Mouse (Mus musculus) MEL (cell line): ENCODE measurements at regions not wholly inside any gene's neighbourhood (a gene's known extent, or its start where the extent isn't known, plus 50 kb on each side); places are given as distances from the start of the nearest gene placed in this dataset.

ENCODE experiments used
- CHD2 ChIP-seq: IDR thresholded peaks from 2 replicates; pipeline ENCODE4 v1.6.1; 2011; ENCODE audit warnings: low read length, improper control_type of control experiment
- CTCF ChIP-seq, 3 experiments: IDR thresholded peaks in 2 of 3; conservative IDR thresholded peaks in 1 of 3; 2 replicates each; pipeline ENCODE4 v1.5.1; 2011 to 2012; ENCODE audit warnings: low read length in 3 of 3, low read depth in 2 of 3, mild to moderate bottlenecking in 2 of 3, improper control_type of control experiment in 1 of 3, inconsistent platforms in 1 of 3, mixed read lengths in 1 of 3, moderate library complexity in 1 of 3; ENCODE audit not compliant: control insufficient read depth in 1 of 3, insufficient read depth in 1 of 3, poor library complexity in 1 of 3, severe bottlenecking in 1 of 3
- EP300 ChIP-seq, 2 experiments: IDR thresholded peaks; 2 replicates each; pipeline ENCODE4 v1.6.1; 2011; ENCODE audit warnings: improper control_type of control experiment in 2 of 2, low read length in 2 of 2, low read depth in 1 of 2, mild to moderate bottlenecking in 1 of 2
- GABPA ChIP-seq: IDR thresholded peaks from 2 replicates; pipeline ENCODE4 v1.6.1; 2012; ENCODE audit warnings: low read depth, mild to moderate bottlenecking, inconsistent platforms, low read length, improper control_type of control experiment, moderate library complexity
- HCFC1 ChIP-seq: IDR thresholded peaks from 2 replicates; pipeline ENCODE4 v1.6.1; 2012; ENCODE audit warnings: low read depth, mild to moderate bottlenecking, inconsistent platforms, low read length, improper control_type of control experiment, moderate library complexity
- TCF12 ChIP-seq: IDR thresholded peaks from 2 replicates; pipeline ENCODE4 v1.6.1; 2014; ENCODE audit warnings: low read depth, mild to moderate bottlenecking, inconsistent platforms, low read length, improper control_type of control experiment, moderate library complexity
- USF1 ChIP-seq: IDR thresholded peaks from 2 replicates; pipeline ENCODE4 v1.6.1; 2014; ENCODE audit warnings: low read depth, mild to moderate bottlenecking, inconsistent platforms, low read length, improper control_type of control experiment, moderate library complexity
- ZC3H11A ChIP-seq: IDR thresholded peaks from 2 replicates; pipeline ENCODE4 v1.6.1; 2012; ENCODE audit warnings: low read depth, mild to moderate bottlenecking, inconsistent platforms, low read length, improper control_type of control experiment

- no peak for TF ChIP-seq ZC3H11A
- no peak for TF ChIP-seq HCFC1
- TF ChIP-seq TCF12, result no peak
- TF ChIP-seq USF1, result no peak
- TF ChIP-seq EP300 (IDR thresholded peaks at IDR 0.05; ENCODE audit: low read depth in 1 of 2, low read length in 2 of 2), result no peak
- TF ChIP-seq CHD2, result no peak
- no peak for TF ChIP-seq CTCF (IDR thresholded peaks at IDR 0.05 in 2 of 3, conservative IDR thresholded peaks at IDR 0.05 in 1 of 3; ENCODE audit: control insufficient read depth in 1 of 3, insufficient read depth in 1 of 3, low read depth in 2 of 3, low read length in 3 of 3, poor library complexity in 1 of 3, severe bottlenecking in 1 of 3)
- no peak for TF ChIP-seq GABPA
Measured at GRCm38 (mm10) chr6:51100341-51100740, 332.1 kb upstream of the Nfe2l3 start.
